Mouse (Mus musculus) myocyte (in vitro differentiated cells): ENCODE results near the gene Klhdc2. TPM values are rescaled to one million over a fixed set of nuclear protein-coding genes. Genes with fewer than 3 reads are reported as not detected.
A peak's percentile ranks its signal among the peaks of the same experiment; 100 is the strongest.

Source experiments
- H3K27me3 ChIP-seq: one replicate; pipeline ENCODE4 v1.6.1; 2011; ENCODE audit not compliant: control insufficient read depth, insufficient read depth, insufficient read length
- H3K36me3 ChIP-seq: one replicate; pipeline ENCODE4 v1.6.1; 2011; ENCODE audit not compliant: control insufficient read depth, insufficient read depth
- H3K4me2 ChIP-seq: one replicate; pipeline ENCODE4 v1.6.1; 2011; ENCODE audit warnings: low read depth, control low read depth
- H3K4me3 ChIP-seq: one replicate; pipeline ENCODE4 v1.5.1; 2011; ENCODE audit warnings: mild to moderate bottlenecking, control low read depth, moderate library complexity
- H3K79me2 ChIP-seq: one replicate; pipeline ENCODE4 v1.6.1; 2011; ENCODE audit not compliant: control insufficient read depth, insufficient read depth
- H3ac ChIP-seq: one replicate; pipeline ENCODE4 v1.6.1; 2011; ENCODE audit not compliant: control insufficient read depth, insufficient read length
- MAX ChIP-seq: IDR thresholded peaks from one replicate; pipeline ENCODE4 v1.6.1; 2011; ENCODE audit warnings: low read depth, mild to moderate bottlenecking, control low read depth
- MYOG ChIP-seq, 3 experiments: IDR thresholded peaks; one replicate each; pipeline ENCODE4 v1.6.1; 2011; ENCODE audit warnings: control low read depth in 2 of 3, low read depth in 2 of 3, mild to moderate bottlenecking in 2 of 3; ENCODE audit not compliant: insufficient read length in 2 of 3, control insufficient read depth in 1 of 3, insufficient read depth in 1 of 3
- POLR2AphosphoS2 ChIP-seq: IDR thresholded peaks from one replicate; pipeline ENCODE4 v1.6.1; 2011; ENCODE audit warnings: low read depth, control low read depth; ENCODE audit not compliant: insufficient read length
- SRF ChIP-seq: IDR thresholded peaks from one replicate; pipeline ENCODE4 v1.6.1; 2011; ENCODE audit warnings: low read depth; ENCODE audit not compliant: control insufficient read depth, insufficient read length
- TCF12 ChIP-seq: IDR thresholded peaks from one replicate; pipeline ENCODE4 v1.6.1; 2011; ENCODE audit warnings: mild to moderate bottlenecking, control low read depth; ENCODE audit not compliant: poor library complexity, insufficient read depth, severe bottlenecking
- polyA plus RNA-seq: library from polyadenylated mRNA; unstranded; fragments of >200 nt; fragmentation: generic; extraction: Trizol; gene quantifications from one replicate; pipeline ENCODE4 v1.2.1, GENCODE M21; 2012; ENCODE audit warnings: missing spikeins

Gene Klhdc2
- polyA plus RNA-seq, 1 experiment = 59.9 TPM

- Histone ChIP-seq H3ac (peak overlapping the region; percentile 83), H3K4me2 (peak overlapping the region; percentile 90), H3K79me2 (peaks cover 18% of the 10 kb centered on the region), H3K36me3 (peaks cover 16% of the 10 kb centered on the region), H3K4me3 (peak overlapping the region; percentile 80), H3K27me3 (no peaks in the 10 kb centered on the region)
- no peak for TF ChIP-seq SRF
- no peak for TF ChIP-seq MYOG (IDR thresholded peaks at IDR 0.05; ENCODE audit: control insufficient read depth in 1 of 3, insufficient read depth in 1 of 3, insufficient read length in 2 of 3, low read depth in 2 of 3)
- no peak for TF ChIP-seq POLR2AphosphoS2
- TF ChIP-seq MAX = no peak
- no peak for TF ChIP-seq TCF12
Measured at GRCm38 (mm10) chr12:69357300-69357646, 60.8 kb downstream of the Klhdc2 start.

Other genes with a start within 250 kb of the Klhdc2 start
- gene Rps29, start 137.5 kb upstream of the Klhdc2 start, polyA plus RNA-seq = 6,498 TPM
- 5.1 TPM for gene Lrr1, start 127.9 kb upstream of the Klhdc2 start, polyA plus RNA-seq
- gene Rpl36al, start 112.6 kb upstream of the Klhdc2 start, polyA plus RNA-seq = 880 TPM
- 20.7 TPM for gene Mgat2, start 112.5 kb upstream of the Klhdc2 start, polyA plus RNA-seq
- 2.6 TPM for gene Gm49383, start 99.6 kb upstream of the Klhdc2 start, polyA plus RNA-seq
- gene Dnaaf2, start 98.3 kb upstream of the Klhdc2 start, polyA plus RNA-seq = 2.6 TPM
- gene Gm49384, start 92.4 kb upstream of the Klhdc2 start, polyA plus RNA-seq = 2.6 TPM
- 4.2 TPM for gene Pole2, start 68.5 kb upstream of the Klhdc2 start, polyA plus RNA-seq
- gene Klhdc1, start 55.5 kb upstream of the Klhdc2 start, polyA plus RNA-seq = 8.1 TPM
- 6.8 TPM for gene Nemf, start 60.5 kb downstream of the Klhdc2 start, polyA plus RNA-seq
- 71.4 TPM for gene Arf6, start 75.5 kb downstream of the Klhdc2 start, polyA plus RNA-seq
- gene Gm9887, start 75.8 kb downstream of the Klhdc2 start, polyA plus RNA-seq = 2.4 TPM